Mouse (Mus musculus) spleen, adult 12 weeks (tissue): Measurements from ENCODE around the gene Gm14862.

Experiments
- DNase-seq: peaks from one replicate; pipeline ENCODE4 v3.0.0; 2022; ENCODE audit warnings: low spot score

The Gm14862 gene

DNA sequence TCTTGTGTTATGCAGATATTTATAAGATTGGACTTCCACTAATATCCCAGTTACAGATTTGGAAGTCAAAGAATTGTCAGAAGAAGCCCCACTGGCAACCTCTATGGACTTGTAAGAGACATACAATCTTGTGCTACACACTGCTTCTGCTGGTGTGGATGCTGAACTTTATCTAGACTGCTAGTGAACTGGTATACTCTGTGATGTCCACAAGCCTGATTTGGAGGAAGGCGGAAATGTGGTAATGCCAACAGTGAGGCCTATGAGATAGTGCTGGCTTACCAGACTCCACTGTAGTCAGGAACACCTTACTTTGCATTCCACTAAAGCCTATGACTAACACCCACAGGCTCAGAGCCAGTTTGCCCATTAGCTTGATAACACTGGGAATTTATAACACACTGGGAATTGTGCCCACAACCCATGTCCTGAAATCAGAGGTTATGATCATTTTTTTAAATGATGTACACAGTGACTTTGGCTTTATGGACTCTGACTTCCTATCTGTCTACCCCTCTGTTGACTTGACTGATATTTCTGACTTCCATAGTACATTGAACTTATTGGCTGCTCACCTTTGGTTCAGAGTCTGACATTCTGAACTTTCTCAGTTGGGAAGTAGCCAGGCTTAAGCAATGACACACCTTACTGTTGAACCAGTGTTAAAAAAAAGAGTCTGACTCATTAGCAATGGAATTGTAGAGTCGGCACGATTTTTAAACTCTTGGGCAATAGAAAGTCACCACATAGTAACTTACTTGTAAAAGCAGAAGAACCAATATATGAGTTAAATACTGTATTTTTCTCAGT, 34.1 kb downstream of the Gm14862 start:
- DNase-seq: no peak

DNA sequence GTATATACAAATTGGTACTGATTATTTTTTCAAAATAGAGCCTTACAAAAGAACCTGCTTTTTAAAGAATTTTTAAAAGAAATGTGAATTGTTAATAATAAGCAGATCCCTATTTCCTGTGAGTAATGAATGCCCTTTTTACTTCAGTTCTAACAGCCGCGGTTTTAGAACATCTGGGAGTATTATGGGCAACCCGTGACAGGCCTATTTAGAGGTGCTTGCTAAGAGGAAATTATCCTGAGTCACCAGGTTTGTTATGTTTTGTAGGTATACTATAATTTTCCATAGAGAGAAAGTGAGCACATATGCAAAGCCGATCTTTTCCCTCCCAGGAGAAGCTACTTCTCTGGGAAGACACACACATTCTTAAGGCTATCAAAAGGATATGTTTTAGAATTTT, 35.0 kb downstream of the Gm14862 start:
- no peak for DNase-seq

DNA sequence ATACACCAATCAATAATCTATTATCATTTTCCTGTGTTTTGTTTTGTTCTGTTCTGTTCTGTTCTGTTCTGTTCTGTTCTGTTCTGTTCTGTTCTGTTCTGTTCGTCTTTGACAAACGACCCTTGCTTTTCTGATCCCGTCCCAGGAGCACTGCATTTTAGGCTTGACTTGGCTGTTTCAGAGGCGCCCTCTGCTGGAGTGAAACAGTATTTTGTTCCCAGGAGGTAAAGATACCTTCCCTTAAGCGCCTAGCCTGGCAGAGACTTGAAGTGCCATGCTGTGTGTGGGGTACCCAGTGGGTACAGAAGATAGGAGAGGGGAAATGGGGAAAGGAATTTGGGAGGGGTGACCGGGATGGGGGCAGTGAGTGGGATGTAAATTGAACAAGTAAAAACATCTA, 35.5 kb downstream of the Gm14862 start:
- DNase-seq: peak; percentile 44

DNA sequence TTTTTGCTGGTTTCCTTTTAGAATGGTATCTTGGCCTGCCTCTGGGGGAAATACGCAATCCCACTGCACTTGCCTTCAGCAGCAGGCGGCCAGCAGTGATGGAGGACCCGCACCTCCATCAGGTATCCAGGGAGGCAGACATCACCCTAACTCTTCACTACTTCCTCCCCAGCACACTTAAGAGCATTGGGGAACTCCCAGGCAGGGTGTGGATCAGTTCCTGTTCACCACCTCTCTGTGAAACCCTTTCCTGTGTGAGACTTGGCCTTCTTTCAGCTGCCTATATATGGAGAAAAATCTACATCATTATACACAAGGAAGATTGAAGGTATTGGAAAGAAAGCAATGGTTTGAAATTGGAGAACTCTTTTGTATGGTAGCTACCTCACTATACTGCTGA, 37.1 kb downstream of the Gm14862 start:
- DNase-seq: no peak

DNA sequence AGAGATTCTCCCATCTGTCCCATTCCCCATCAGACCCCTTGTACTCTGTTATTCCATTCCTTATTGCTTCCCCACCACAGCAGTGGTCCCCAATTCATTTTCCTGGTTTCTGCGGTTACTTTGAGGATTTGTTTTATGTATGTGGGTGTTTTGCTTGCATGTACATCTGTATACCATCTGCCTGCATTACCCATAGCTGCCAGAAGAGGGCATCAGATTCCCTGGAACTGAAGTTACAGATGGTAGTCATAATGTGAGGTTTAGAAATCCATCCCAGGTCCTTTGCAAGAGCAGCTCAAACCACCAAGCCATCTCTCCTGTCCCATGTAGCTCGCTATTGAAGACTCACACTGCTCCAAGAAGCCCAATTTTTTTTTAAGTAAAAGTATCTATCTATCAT, 40.5 kb downstream of the Gm14862 start:
- DNase-seq: peak; percentile 39

DNA sequence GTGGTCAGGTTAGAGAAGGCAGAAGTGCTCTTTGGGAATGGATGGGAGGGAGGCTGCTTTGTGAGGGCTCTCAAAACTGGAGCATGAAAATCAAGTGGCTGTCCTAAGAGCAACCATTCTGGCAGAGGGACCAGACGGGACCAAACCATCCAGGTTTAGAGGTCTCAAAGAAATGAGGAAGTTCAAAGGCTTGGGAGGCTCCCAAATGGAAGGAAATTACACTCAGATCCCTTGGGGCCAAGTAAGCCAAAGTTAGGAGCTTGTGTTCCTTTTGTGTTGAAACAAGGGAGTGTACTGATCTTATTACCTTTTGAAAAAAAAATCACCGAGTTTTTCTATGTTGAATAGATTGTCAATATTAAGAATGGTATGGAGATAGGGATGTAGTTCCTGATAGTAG, 51.6 kb downstream of the Gm14862 start:
- DNase-seq: no peak

DNA sequence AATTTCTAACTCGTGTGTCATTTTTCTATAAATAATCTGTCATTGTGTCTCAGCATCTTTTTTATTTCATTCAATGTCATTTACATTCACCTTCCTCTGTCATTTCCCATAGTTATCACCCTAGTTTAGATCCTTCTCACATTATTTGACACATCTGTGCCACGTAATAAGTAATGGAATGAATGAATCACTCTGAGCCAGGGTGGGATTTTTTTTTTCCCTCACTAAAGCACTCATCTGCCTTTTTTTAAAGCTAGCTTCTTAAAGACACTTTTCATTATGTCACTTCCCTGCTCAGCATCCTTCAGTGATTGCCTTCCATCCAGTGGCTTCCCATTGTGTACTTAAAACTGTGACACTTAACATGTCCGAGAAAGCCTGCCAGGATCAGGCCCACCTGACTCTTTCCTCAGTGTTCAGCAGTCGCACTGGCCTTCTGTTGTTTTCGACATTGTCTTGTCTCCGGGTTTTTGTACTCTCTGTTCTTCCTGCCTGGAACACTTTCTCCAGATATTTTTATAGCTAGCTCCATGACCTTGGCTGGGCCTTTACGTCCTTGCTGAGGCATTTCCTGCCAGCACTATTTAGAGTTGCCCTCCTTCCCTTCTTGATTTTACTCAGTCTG, 53.8 kb downstream of the Gm14862 start:
- no peak for DNase-seq

DNA sequence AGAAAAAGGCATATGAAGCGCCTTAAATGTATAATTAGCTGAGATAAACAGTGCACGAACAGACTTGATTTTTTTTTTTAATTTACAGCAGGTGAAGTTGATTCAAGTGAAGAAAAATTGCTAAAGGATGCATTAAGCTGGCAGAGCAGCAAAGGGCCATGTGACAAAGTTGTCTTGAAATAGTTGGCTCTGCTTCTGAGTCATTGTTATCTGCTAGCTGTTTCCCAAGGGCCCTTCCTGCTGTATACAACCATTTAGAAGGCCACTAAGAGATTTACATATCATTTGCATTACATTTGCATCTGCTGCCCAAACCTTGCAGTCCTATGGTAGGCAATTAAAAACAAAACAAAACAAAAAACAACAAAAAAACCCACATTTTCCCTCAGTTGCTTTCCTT, 54.7 kb downstream of the Gm14862 start:
- no peak for DNase-seq
